Mouse (Mus musculus) kidney, embryonic 16.5 days (tissue): Measurements from ENCODE around the gene Sfpq. TPM values are rescaled to one million over a fixed set of nuclear protein-coding genes. Genes with fewer than 3 reads are reported as not detected.

Experiments used
- ATAC-seq: fragments of 200-750 bp; cut with Nextera tagmentation; 2 replicates; pipeline ENCODE4 v1.8.0; 2017; ENCODE audit warnings: moderate TSS enrichment; ENCODE audit not compliant: low FRiP score, low TSS enrichment
- H3K27ac ChIP-seq: fragments of 300-500 bp; sonication (generic); 2 replicates; pipeline ENCODE4 v1.5.1; 2014; ENCODE audit warnings: low read length
- H3K27me3 ChIP-seq: fragments of 300-500 bp; sonication (generic); 2 replicates; pipeline ENCODE4 v1.6.1; 2014; ENCODE audit warnings: low read length, control low read depth, mixed read lengths; ENCODE audit not compliant: insufficient read depth
- H3K36me3 ChIP-seq: fragments of 300-500 bp; sonication (generic); 2 replicates; pipeline ENCODE4 v1.6.1; 2014; ENCODE audit warnings: low read length, control low read depth, mixed read lengths; ENCODE audit not compliant: insufficient read depth
- H3K4me1 ChIP-seq: fragments of 300-500 bp; sonication (generic); 2 replicates; pipeline ENCODE4 v1.6.1; 2014; ENCODE audit warnings: low read length, control low read depth, mixed read lengths; ENCODE audit not compliant: insufficient read depth
- H3K4me2 ChIP-seq: fragments of 300-500 bp; sonication (generic); replicated peaks from 2 replicates; pipeline ENCODE4 v1.6.1; 2014; ENCODE audit warnings: low read depth, low read length
- H3K4me3 ChIP-seq: fragments of 300-500 bp; sonication (generic); 2 replicates; pipeline ENCODE4 v1.5.1; 2014; ENCODE audit warnings: mild to moderate bottlenecking, low read length
- H3K9ac ChIP-seq: fragments of 300-500 bp; sonication (generic); replicated peaks from 2 replicates; pipeline ENCODE4 v1.6.1; 2014; ENCODE audit warnings: low read length
- H3K9me3 ChIP-seq: fragments of 300-500 bp; sonication (generic); 2 replicates; pipeline ENCODE4 v1.6.1; 2016; ENCODE audit warnings: low read length, control low read depth
- WGBS: fragments of 180-500 bp; shearing (Covaris S2); extraction: QIAGEN DNeasy Blood & Tissue Kit; methylation state at CpG from one replicate; pipeline ENCODE4 v1.1.7; 2014; 5-methylcytosine and 5-hydroxymethylcytosine counted together
- polyA plus RNA-seq: library from polyadenylated mRNA; unstranded; fragments of >200 nt; fragmentation: Nextera tagmentation; extraction: Ambion mirVana; gene quantifications from 2 replicates; pipeline ENCODE4 v1.2.1, GENCODE M21; 2015

Sfpq gene
- polyA plus RNA-seq, 1 experiment from 2014 or later, result 60.9 TPM

GRCm38 (mm10) chr4:127026826-127027225 lies 5.7 kb downstream of the Sfpq start:
- Histone ChIP-seq H3K4me1 (peaks cover 20% of the 10 kb centered on the region), H3K4me2 (no peak overlapping the region), H3K27me3 (no peaks in the 10 kb centered on the region), H3K9ac (no peak overlapping the region), H3K36me3 (peaks cover 63% of the 10 kb centered on the region), H3K4me3 (no peak overlapping the region), H3K27ac (no peak overlapping the region), H3K9me3 (no peaks in the 10 kb centered on the region)
- 88% methylated on average over 4 of the region's 4 CpGs for WGBS
- ATAC-seq, result no peak

DNA sequence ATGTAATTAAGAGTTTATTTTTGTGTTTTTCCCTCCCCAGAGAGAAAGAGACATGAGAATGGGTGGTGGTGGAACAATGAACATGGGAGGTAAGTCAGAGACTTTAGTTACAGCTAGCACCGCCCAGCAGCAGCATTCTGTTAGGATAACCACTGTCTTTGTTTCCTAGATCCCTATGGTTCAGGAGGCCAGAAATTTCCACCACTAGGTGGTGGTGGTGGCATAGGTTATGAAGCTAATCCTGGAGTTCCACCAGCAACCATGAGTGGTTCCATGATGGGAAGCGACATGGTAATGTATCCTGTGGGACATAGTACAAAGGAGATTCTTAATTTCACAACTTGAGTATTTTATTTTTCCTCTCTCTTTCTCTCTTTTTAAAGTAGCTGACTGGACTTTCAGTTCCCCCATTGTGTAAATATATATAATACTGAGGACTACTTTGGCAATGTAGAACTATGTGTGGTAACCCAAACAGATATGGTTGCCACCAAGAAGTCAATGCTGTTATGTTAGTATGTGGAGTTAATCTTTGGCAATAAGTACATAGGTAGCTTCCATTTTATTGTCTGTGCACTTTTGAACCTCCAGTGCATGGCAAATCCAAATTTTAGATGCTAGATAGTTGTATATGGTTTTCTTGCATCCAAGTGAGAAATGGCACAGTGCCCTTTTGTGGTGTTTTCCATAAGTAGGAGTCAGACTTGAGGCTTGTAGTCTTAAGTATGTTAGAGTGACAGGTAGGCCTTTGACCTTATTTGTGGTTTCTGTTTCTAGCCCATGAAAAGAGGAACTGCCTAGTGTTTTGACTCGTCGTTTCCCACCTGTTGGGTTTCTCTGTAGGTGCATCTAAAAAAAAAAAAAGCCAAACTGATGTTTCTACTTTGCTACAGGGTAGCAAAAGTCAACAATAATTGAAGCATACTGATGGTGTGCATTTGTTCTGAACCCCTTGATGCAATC lies 6.4 kb downstream of the Sfpq start:
- H3K27ac ChIP-seq, result no peak overlapping the region
- no peak overlapping the region for H3K9ac ChIP-seq
- WGBS, result 65% methylated on average over 4 of the region's 4 CpGs
- peaks cover 65% of the 10 kb centered on the region for H3K36me3 ChIP-seq
- H3K4me1 ChIP-seq, result peaks cover 22% of the 10 kb centered on the region
- H3K27me3 ChIP-seq, result no peaks in the 10 kb centered on the region
- ATAC-seq, result peak; percentile 47; the same call in 1 of the 2 replicates
- no peaks in the 10 kb centered on the region for H3K9me3 ChIP-seq
- H3K4me2 ChIP-seq, result no peak overlapping the region
- H3K4me3 ChIP-seq, result no peak overlapping the region

GRCm38 (mm10) chr4:127037158-127037557 lies 16.0 kb downstream of the Sfpq start:
- Histone ChIP-seq H3K27me3 (no peaks in the 10 kb centered on the region), H3K9ac (no peak overlapping the region), H3K4me2 (no peak overlapping the region), H3K4me1 (no peaks in the 10 kb centered on the region), H3K36me3 (peaks cover 61% of the 10 kb centered on the region), H3K9me3 (no peaks in the 10 kb centered on the region), H3K27ac (no peak overlapping the region), H3K4me3 (no peak overlapping the region)
- no peak for ATAC-seq
- WGBS, result 92% methylated on average over 3 of the region's 3 CpGs

DNA sequence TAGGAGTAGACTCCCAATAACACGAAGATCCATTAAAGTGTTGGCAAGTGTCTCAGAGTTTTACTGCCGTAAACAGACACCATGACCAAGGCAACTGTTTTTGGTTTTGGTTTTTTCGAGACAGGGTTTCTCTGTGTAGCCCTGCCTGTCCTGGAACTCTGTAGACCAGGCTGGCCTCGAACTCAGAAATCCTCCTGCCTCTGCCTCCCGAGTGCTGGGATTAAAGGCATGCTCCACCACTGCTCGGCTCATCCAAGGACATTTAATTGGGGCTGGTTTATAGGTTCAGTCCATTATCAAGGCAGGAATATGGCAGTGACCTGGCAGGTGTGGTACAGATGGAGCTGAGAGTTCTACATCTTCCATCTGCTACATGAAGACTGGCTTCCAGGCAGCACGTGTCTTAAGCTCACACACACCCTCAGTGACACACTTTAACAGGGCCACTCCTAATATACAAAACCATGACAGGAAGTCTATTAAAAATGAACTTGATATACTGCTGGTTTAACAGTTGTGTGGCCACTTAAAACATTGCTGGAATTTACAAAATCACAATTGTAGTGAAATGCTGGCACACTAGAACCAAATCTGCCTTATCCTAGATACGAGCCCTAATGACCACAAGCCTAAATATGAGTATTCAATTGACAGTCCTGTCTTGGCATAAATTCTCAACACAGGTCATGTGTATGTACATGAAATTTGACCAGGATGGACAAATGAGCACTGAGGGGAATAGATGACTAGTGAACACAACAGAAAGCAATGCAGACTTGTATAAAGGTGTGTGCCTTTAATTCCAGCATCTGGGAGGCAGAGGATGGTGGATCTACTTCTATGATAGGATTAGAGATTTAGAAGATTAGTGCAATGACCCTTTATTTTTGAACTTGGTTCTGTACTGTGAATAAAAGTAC lies 17.0 kb downstream of the Sfpq start:
- no peak for ATAC-seq
- Histone ChIP-seq H3K9ac (no peak overlapping the region), H3K36me3 (peaks cover 54% of the 10 kb centered on the region), H3K9me3 (no peaks in the 10 kb centered on the region), H3K27me3 (no peaks in the 10 kb centered on the region), H3K27ac (no peak overlapping the region), H3K4me2 (no peak overlapping the region), H3K4me3 (no peak overlapping the region), H3K4me1 (no peaks in the 10 kb centered on the region)
- 77% methylated on average over 8 of the region's 8 CpGs for WGBS

DNA sequence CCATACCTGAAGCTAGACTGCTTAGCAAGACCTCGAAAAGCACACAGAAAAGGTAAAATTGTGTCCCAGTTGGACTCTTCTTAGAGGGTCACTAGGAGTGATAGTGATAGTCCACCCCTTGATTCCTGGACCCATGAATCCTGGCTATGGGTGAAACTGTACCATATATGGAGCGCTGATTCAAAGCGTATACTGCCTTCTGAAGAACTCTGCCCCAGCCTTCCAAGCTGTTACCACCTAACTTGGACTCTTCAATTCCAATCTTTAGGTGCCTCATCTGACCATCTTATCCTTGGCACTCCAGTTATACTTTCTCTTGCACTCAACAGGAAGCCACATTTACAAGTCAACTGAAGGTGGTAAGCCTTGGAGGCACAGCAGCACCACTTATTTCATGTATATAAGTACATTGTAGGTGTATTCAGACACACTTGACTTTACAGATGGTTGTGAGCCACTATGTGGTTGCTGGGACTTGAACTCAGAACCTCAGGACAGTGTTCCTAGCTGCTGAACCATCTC lies 17.8 kb downstream of the Sfpq start:
- no peak overlapping the region for H3K27ac ChIP-seq
- ATAC-seq, result no peak
- no peaks in the 10 kb centered on the region for H3K9me3 ChIP-seq
- no peak overlapping the region for H3K4me3 ChIP-seq
- 84% methylated on average over 3 of the region's 3 CpGs for WGBS
- H3K36me3 ChIP-seq, result peaks cover 50% of the 10 kb centered on the region
- no peaks in the 10 kb centered on the region for H3K27me3 ChIP-seq
- no peak overlapping the region for H3K9ac ChIP-seq
- no peaks in the 10 kb centered on the region for H3K4me1 ChIP-seq
- H3K4me2 ChIP-seq, result no peak overlapping the region

GRCm38 (mm10) chr4:127039871-127040483 lies 18.9 kb downstream of the Sfpq start:
- peak; percentile 65; the same call in 1 of the 2 replicates for ATAC-seq
- Histone ChIP-seq H3K27me3 (no peaks in the 10 kb centered on the region), H3K4me3 (no peak overlapping the region), H3K4me1 (no peaks in the 10 kb centered on the region), H3K9ac (no peak overlapping the region), H3K9me3 (no peaks in the 10 kb centered on the region), H3K27ac (0 out of 2 replicates have a peak overlapping the region, but pooled peaks have one; percentile 18), H3K4me2 (no peak overlapping the region), H3K36me3 (peaks cover 50% of the 10 kb centered on the region)
- 66% methylated on average over 3 of the region's 3 CpGs for WGBS

- Histone ChIP-seq H3K27me3 (no peaks in the 10 kb centered on the region), H3K4me1 (no peaks in the 10 kb centered on the region), H3K9ac (no peak overlapping the region), H3K36me3 (peaks cover 46% of the 10 kb centered on the region), H3K4me3 (no peak overlapping the region), H3K4me2 (no peak overlapping the region), H3K27ac (no peak overlapping the region), H3K9me3 (no peaks in the 10 kb centered on the region)
- ATAC-seq, result no peak
- WGBS, result 82% methylated on average over 4 of the region's 4 CpGs
Measured at GRCm38 (mm10) chr4:127043540-127043939, 22.4 kb downstream of the Sfpq start.

DNA sequence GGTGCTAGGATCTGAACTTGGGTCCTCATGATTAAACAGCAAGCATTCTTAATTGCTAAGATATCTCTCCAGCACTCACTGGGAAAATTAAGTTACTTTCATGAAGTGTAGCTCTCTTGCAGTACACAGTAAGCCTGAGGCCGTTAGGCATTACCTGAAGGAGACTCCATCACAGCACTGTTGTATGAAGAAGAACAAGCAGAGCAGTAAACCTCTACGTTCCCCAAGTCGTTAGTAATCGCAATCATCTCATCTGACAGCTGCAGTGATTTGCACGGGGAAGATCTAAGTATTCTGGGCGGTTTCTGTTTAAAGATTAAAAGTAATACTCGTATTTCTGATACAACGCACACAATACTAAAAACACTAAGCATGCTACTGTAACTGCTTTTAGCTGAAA lies 30.0 kb downstream of the Sfpq start:
- Histone ChIP-seq H3K9ac (no peak overlapping the region), H3K4me2 (no peak overlapping the region), H3K4me3 (no peak overlapping the region), H3K9me3 (no peaks in the 10 kb centered on the region), H3K27me3 (no peaks in the 10 kb centered on the region), H3K36me3 (peaks cover 46% of the 10 kb centered on the region), H3K4me1 (no peaks in the 10 kb centered on the region), H3K27ac (no peak overlapping the region)
- 84% methylated on average over 8 of the region's 8 CpGs for WGBS
- ATAC-seq, result no peak

DNA sequence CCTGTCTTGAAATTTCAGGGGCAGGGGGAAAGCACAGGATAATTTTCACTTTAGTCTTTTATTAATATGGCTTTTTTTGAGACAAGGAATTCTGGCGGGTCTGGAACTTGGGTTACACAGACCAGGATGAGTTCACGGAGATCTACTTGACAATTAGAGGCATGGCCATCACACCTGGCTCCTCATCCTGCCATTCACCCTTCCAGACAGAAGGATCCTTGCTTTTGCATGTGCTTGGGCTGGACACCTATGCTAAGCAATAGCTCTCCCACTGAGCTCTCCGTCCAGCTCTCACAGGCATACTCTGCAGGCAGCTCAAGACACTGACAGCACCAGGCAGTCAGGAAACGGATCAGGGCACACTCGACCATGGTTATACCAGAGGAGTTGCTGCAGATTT lies 31.9 kb downstream of the Sfpq start:
- Histone ChIP-seq H3K4me3 (no peak overlapping the region), H3K4me1 (no peaks in the 10 kb centered on the region), H3K27me3 (no peaks in the 10 kb centered on the region), H3K9me3 (no peaks in the 10 kb centered on the region), H3K4me2 (no peak overlapping the region), H3K27ac (no peak overlapping the region), H3K9ac (no peak overlapping the region), H3K36me3 (peaks cover 45% of the 10 kb centered on the region)
- no peak for ATAC-seq
- WGBS, result 92% methylated on average over 5 of the region's 5 CpGs
